Mouse (Mus musculus) intestine, embryonic 14.5 days (tissue): Measurements from ENCODE around the gene Ccl22. TPM values are rescaled to one million over a fixed set of nuclear protein-coding genes. Genes with fewer than 3 reads are reported as not detected.

Experiments used
- ATAC-seq: fragments of 200-750 bp; cut with Nextera tagmentation; replicated peaks from 2 replicates; pipeline ENCODE4 v1.8.0; 2017; ENCODE audit warnings: low read depth, moderate number of reproducible peaks, moderate TSS enrichment, moderate library complexity; ENCODE audit not compliant: low FRiP score, low TSS enrichment
- DNase-seq: peaks from one replicate; pipeline ENCODE4 v3.0.0-alpha.2; 2018; ENCODE audit warnings: low spot score
- H3K27ac ChIP-seq: fragments of 300-500 bp; sonication (generic); 2 replicates; pipeline ENCODE4 v1.5.1; 2014; ENCODE audit warnings: low read depth, mild to moderate bottlenecking, control low read depth
- H3K27me3 ChIP-seq: fragments of 300-500 bp; sonication (generic); replicated peaks from 2 replicates; pipeline ENCODE4 v1.6.1; 2014; ENCODE audit warnings: low read length, control low read depth; ENCODE audit not compliant: control insufficient read depth, insufficient read depth
- H3K36me3 ChIP-seq: fragments of 300-500 bp; sonication (generic); 2 replicates; pipeline ENCODE4 v1.6.1; 2014; ENCODE audit warnings: low read length, control low read depth; ENCODE audit not compliant: control insufficient read depth, insufficient read depth
- H3K4me1 ChIP-seq: fragments of 300-500 bp; sonication (generic); replicated peaks from 2 replicates; pipeline ENCODE4 v1.6.1; 2014; ENCODE audit warnings: low read length, control low read depth, mixed read lengths; ENCODE audit not compliant: control insufficient read depth, insufficient read depth
- H3K4me2 ChIP-seq: fragments of 300-500 bp; sonication (generic); 2 replicates; pipeline ENCODE4 v1.6.1; 2014; ENCODE audit warnings: low read length
- H3K4me3 ChIP-seq: fragments of 300-500 bp; sonication (generic); 2 replicates; pipeline ENCODE4 v1.5.1; 2014; ENCODE audit warnings: low read depth, low read length, control low read depth, mixed read lengths
- H3K9ac ChIP-seq: fragments of 300-500 bp; sonication (generic); 2 replicates; pipeline ENCODE4 v1.6.1; 2014; ENCODE audit warnings: mild to moderate bottlenecking, low read length
- H3K9me3 ChIP-seq: fragments of 300-500 bp; sonication (generic); 2 replicates; pipeline ENCODE4 v1.6.1; 2016; ENCODE audit warnings: low read length, control low read depth; ENCODE audit not compliant: control insufficient read depth
- WGBS: fragments of 180-500 bp; shearing (Covaris S2); extraction: QIAGEN DNeasy Blood & Tissue Kit; methylation state at CpG from one replicate; pipeline ENCODE4 v1.1.7; 2014; 5-methylcytosine and 5-hydroxymethylcytosine counted together
- polyA plus RNA-seq: library from polyadenylated mRNA; unstranded; fragments of >200 nt; fragmentation: Nextera tagmentation; extraction: Ambion mirVana; gene quantifications from 2 replicates; pipeline ENCODE4 v1.2.1, GENCODE M21; 2014

Gene Ccl22
- polyA plus RNA-seq, 1 experiment from 2014 or later, result not detected

DNA sequence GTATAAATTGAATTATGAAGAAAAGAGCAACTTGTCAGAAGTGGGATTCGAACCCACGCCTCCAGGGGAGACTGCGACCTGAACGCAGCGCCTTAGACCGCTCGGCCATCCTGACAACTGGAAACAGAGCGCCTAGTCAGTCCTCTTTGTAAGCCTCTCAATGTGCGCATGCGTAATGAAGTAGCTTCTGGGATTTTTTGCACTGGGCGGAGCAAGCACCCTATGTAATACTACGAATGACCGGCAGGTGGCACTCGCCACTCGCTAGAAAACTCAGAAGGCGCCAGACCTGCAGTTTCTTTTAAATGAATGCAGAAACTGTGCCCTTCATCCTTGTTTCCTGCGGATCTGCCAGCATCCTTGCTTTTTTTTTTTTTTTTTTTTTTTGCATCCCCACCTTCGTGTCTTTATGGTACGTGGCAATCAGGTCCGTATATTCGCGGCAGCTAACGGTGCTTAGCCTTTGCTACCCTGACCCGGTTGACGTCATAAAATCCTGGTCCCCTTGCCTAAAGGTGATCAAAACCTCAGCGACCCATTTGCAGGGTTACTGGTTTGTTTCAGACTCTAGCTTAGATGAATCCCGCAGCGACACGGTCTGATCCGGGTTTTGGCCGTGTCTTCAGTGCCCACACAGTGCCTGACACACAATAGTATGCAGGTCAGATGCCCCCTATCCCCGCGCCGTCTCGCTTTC, 41.3 kb upstream of the Ccl22 start:
- WGBS, result under 1% methylated on average over 35 of the region's 35 CpGs
- no peaks in the 10 kb centered on the region for H3K4me1 ChIP-seq
- ATAC-seq, result peak; percentile 88
- H3K4me3 ChIP-seq, result peak overlapping the region; percentile 52
- no peak overlapping the region for H3K27ac ChIP-seq
- no peaks in the 10 kb centered on the region for H3K36me3 ChIP-seq
- H3K4me2 ChIP-seq, result peak overlapping the region; percentile 69
- no peaks in the 10 kb centered on the region for H3K9me3 ChIP-seq
- H3K27me3 ChIP-seq, result no peaks in the 10 kb centered on the region
- peak overlapping the region; percentile 38 for H3K9ac ChIP-seq
- peak; percentile 100 for DNase-seq

DNA sequence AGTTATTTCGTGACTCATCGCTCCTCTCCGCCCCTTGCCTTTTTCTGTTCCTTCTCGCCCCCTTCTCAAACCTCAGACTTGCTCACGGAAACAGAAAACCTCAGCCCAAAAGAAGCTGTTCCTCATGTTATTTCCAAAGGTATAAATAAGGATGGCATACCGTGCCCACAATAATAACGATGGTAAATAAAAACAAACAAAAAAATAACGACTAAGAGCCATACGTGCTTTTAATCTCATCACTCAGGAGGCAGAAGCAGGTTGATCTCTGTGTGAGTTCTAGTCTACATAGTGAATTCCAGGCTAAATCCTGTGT, 40.8 kb upstream of the Ccl22 start:
- 18% methylated on average over 9 of the region's 9 CpGs for WGBS
- Histone ChIP-seq H3K36me3 (no peaks in the 10 kb centered on the region), H3K4me3 (peak overlapping the region; percentile 37), H3K4me2 (peak overlapping the region; percentile 69), H3K4me1 (no peaks in the 10 kb centered on the region), H3K27me3 (no peaks in the 10 kb centered on the region), H3K27ac (no peak overlapping the region), H3K9ac (peak overlapping the region; percentile 38; the same call in 1 of the 2 replicates), H3K9me3 (no peaks in the 10 kb centered on the region)
- DNase-seq, result no peak
- ATAC-seq, result no peak

DNA sequence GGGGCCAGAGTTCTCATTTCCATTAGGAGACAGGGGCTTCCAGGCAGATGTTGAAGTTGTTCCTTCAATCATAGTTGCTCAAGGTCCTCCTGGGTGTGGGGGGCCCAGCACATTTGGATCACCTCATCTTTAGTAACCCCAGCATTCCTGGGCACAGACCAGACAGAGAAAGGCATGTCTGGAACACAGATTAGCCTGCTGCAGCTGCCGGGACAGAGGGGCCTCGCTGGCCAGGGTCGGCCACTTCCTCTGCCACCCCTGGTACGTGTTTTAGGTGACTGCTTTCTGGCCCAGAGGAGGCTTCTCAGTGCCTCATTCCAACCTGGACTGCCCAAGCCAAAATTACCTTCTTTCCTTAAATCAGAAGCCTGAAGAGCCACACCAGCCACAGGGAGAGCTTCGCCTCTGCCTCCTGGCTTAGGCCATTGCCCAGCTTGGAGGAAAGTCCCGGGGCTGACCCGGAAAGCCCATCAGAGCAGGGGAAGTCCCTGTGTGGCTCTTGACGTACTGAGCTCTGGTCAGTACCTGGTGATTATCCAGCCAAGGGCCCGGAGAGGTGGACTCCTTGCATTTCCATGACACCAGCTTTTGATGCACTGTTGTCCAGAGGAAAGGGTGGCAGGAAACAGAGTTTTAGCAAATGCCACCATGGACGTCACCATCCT, 39.7 kb upstream of the Ccl22 start:
- Histone ChIP-seq H3K9ac (no peak overlapping the region), H3K9me3 (no peaks in the 10 kb centered on the region), H3K4me1 (no peaks in the 10 kb centered on the region), H3K27ac (no peak overlapping the region), H3K4me3 (no peak overlapping the region), H3K4me2 (no peak overlapping the region), H3K36me3 (no peaks in the 10 kb centered on the region), H3K27me3 (no peaks in the 10 kb centered on the region)
- 86% methylated on average over 10 of the region's 10 CpGs for WGBS
- DNase-seq (no peak), ATAC-seq (no peak)

DNA sequence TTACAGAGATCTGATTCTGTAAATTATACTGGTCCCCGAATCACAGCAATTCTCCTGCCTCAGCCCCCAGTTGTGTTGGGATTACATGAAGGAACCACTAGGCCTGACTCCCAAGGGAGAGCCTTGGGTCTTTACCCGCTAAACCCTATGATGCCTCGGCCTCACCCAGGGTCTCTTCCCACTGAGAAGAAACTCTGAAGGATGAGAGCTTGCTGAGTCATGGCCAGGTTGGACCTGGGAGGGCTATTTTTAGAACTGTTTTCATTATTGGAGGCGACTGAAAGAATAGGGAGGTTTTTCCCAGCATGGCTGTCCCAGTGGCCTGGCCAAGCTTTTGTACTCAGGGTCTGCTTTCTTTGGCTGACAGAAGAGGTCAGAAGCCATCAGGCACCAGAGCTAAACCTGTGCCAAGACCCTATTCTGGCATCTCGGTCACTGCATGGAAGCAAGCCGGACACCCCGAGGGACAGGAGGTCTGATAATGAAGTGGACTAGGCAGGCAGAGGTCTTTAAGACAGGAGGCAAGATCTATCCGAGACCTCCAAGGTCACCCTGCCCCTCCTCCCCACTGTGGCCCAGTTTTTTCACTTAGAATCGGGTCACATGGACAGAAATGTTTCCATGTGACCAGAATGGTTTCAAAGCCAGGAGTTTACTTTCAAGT, 38.5 kb upstream of the Ccl22 start:
- no peak overlapping the region for H3K4me2 ChIP-seq
- H3K9me3 ChIP-seq, result no peaks in the 10 kb centered on the region
- H3K27me3 ChIP-seq, result no peaks in the 10 kb centered on the region
- no peaks in the 10 kb centered on the region for H3K36me3 ChIP-seq
- H3K4me1 ChIP-seq, result no peaks in the 10 kb centered on the region
- H3K4me3 ChIP-seq, result no peak overlapping the region
- 71% methylated on average over 9 of the region's 9 CpGs for WGBS
- no peak for ATAC-seq
- H3K9ac ChIP-seq, result no peak overlapping the region
- H3K27ac ChIP-seq, result no peak overlapping the region
- DNase-seq, result no peak

DNA sequence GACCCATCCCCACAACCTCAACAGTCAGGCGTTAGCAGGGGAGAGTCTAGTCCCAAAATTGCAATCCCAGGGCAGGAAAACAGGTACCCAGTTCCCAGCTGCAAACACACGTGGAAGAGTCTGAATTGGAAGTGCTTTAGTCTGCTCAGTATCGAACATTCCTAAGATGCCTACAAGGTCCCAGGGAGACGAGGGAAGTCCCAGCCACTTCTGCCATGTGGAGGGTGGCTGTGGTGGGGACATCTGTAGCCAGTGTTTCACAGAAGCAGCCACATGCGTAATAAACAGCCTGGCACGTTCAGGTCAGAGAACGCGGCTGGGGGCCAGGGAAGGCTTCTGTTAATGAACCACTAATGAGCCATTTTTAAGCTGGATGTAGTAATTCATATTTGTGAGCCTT, 35.1 kb upstream of the Ccl22 start:
- Histone ChIP-seq H3K36me3 (no peaks in the 10 kb centered on the region), H3K9me3 (no peaks in the 10 kb centered on the region), H3K4me1 (no peaks in the 10 kb centered on the region), H3K9ac (no peak overlapping the region), H3K27me3 (no peaks in the 10 kb centered on the region), H3K4me3 (no peak overlapping the region), H3K27ac (no peak overlapping the region), H3K4me2 (no peak overlapping the region)
- no peak for ATAC-seq
- WGBS, result 60% methylated on average over 8 of the region's 8 CpGs
- DNase-seq, result no peak

DNA sequence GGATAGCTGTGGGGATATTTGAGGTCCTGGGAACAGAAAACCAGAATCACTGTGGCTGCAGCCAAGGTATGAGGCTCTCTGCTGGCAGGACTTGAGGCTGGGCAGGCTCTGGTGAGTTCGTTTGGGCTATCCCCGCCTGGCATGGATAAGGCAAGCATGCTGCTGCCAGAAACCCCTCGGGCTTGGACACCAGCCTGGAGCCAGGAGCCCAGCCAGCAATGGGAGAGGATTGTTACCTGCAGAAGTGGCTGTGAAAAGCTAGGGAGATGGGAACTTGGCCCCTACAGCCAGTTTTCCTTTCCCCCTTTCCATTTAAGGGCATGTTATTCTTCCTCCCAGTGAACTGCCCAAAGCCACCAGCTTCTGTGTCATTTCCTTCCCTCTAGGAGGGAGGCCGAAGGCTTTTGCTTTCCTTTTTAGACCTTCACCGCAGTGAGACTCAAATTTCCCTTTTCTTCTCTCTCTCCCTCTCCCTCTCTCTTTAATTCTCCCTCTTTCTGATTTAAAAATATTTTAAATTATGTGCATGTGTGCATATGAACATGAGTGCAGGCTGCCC, 34.2 kb upstream of the Ccl22 start:
- Histone ChIP-seq H3K9ac (no peak overlapping the region), H3K4me1 (no peaks in the 10 kb centered on the region), H3K9me3 (no peaks in the 10 kb centered on the region), H3K4me3 (no peak overlapping the region), H3K36me3 (no peaks in the 10 kb centered on the region), H3K4me2 (no peak overlapping the region), H3K27me3 (no peaks in the 10 kb centered on the region), H3K27ac (0 out of 2 replicates have a peak overlapping the region, but pooled peaks have one; percentile 5)
- no peak for DNase-seq
- WGBS, result 52% methylated on average over 5 of the region's 5 CpGs
- ATAC-seq, result no peak

DNA sequence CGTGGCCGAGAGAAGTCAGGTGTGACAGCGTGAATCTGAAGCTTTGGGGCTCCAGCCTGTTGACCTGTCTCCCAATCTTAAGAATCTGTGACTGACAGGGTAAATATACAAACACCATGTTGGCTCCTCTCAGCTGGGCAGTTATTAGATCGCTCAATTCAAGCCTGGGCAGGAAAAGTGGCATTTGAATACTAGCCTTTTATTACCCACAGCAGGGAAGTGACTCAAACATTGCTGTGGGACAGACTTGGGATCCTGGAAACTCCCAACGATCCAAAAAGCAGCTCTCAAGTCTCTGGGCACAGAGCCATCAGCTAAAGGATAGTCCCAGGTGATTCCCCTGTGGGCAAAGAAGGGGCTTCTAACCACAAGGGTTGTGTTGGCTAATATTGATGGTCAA, 30.8 kb upstream of the Ccl22 start:
- Histone ChIP-seq H3K4me3 (no peak overlapping the region), H3K4me1 (no peaks in the 10 kb centered on the region), H3K9me3 (no peaks in the 10 kb centered on the region), H3K27ac (no peak overlapping the region), H3K27me3 (no peaks in the 10 kb centered on the region), H3K36me3 (no peaks in the 10 kb centered on the region), H3K4me2 (no peak overlapping the region), H3K9ac (no peak overlapping the region)
- DNase-seq (no peak), ATAC-seq (no peak)
- WGBS, result 56% methylated on average over 5 of the region's 5 CpGs

DNA sequence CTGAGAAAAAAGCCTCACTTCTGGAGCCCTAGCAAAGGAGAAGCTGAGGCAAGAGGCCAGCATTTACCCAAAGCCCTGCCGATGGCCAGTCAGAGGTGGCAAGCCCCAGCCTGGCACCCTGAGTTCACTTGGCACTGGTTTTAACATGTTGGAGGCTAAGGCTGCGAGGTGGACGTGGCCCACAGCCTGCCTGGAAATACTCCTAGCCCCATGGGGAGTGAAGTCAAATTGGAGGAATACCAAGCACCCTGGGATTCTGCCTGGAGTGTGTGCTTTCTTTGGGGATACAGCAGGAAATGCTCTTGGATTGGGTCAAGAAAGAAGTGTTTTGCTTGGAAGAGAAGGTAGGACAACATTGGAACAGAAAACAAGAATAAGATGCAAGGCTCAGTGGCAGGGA, 29.5 kb upstream of the Ccl22 start:
- Histone ChIP-seq H3K27me3 (no peaks in the 10 kb centered on the region), H3K4me2 (no peak overlapping the region), H3K9ac (no peak overlapping the region), H3K4me3 (no peak overlapping the region), H3K9me3 (no peaks in the 10 kb centered on the region), H3K36me3 (no peaks in the 10 kb centered on the region), H3K4me1 (no peaks in the 10 kb centered on the region), H3K27ac (no peak overlapping the region)
- WGBS, result 84% methylated on average over 3 of the region's 3 CpGs
- ATAC-seq (no peak), DNase-seq (no peak)
